Mouse (Mus musculus) kidney, adult 2 months (tissue): Measurements from ENCODE around the gene Cfap100. TPM values are rescaled to one million over a fixed set of nuclear protein-coding genes. Genes with fewer than 3 reads are reported as not detected.

Source experiments
- DNase-seq: peaks from one replicate; pipeline ENCODE4 v3.0.0; 2021
- H3K27ac ChIP-seq: fragments of 200-500 bp; 2 replicates; pipeline ENCODE4 v1.5.1; 2012; ENCODE audit warnings: low read depth, low read length, control low read depth, inconsistent platforms; ENCODE audit not compliant: insufficient read depth
- H3K27me3 ChIP-seq: fragments of 200-500 bp; replicated peaks from 2 replicates; pipeline ENCODE4 v1.6.1; 2012; ENCODE audit warnings: mild to moderate bottlenecking, moderate library complexity, low read length, inconsistent platforms; ENCODE audit not compliant: control insufficient read depth, insufficient read depth
- H3K36me3 ChIP-seq: fragments of 200-500 bp; 2 replicates; pipeline ENCODE4 v1.6.1; 2012; ENCODE audit warnings: mild to moderate bottlenecking, moderate library complexity, low read length, inconsistent platforms; ENCODE audit not compliant: control insufficient read depth, insufficient read depth
- H3K4me1 ChIP-seq: fragments of 200-500 bp; 2 replicates; pipeline ENCODE4 v1.6.1; 2011; ENCODE audit warnings: low read length; ENCODE audit not compliant: control insufficient read depth, insufficient read depth
- H3K4me3 ChIP-seq: fragments of 200-500 bp; 2 replicates; pipeline ENCODE4 v1.5.1; 2011; ENCODE audit warnings: mild to moderate bottlenecking, low read depth, low read length, control low read depth; ENCODE audit not compliant: insufficient read depth
- CTCF ChIP-seq: fragments of 200-500 bp; conservative IDR thresholded peaks from 2 replicates; pipeline ENCODE4 v1.5.1; 2011; ENCODE audit warnings: low read depth, mild to moderate bottlenecking, control low read depth, low read length, moderate library complexity, mixed read lengths; ENCODE audit not compliant: insufficient read depth, insufficient read length
- POLR2A ChIP-seq: fragments of 200-500 bp; IDR thresholded peaks from one replicate; pipeline ENCODE4 v1.6.1; 2011; ENCODE audit warnings: low read depth, low read length, control low read depth
- WGBS: fragments of 180-500 bp; shearing (Covaris S2); methylation state at CpG from one replicate; pipeline ENCODE4 v1.1.7; 2018; 5-methylcytosine and 5-hydroxymethylcytosine counted together
- polyA plus RNA-seq: library from polyadenylated mRNA; depleted of rRNA; stranded (reverse); fragments of >200 nt; gene quantifications from 2 replicates; pipeline ENCODE4 v1.2.3, GENCODE M21; 2012

Cfap100 gene
- polyA plus RNA-seq, 1 experiment = 0.05 TPM

GRCm38 (mm10) chr6:90457421-90457820, 28.8 kb upstream of the Cfap100 start:
- Histone ChIP-seq H3K27ac (no peak overlapping the region), H3K4me1 (peaks cover 9% of the 10 kb centered on the region; the same call in 1 of the 2 replicates), H3K36me3 (no peaks in the 10 kb centered on the region), H3K4me3 (no peak overlapping the region), H3K27me3 (no peaks in the 10 kb centered on the region)
- 55% methylated on average over 2 of the region's 2 CpGs for WGBS
- peak; percentile 45 for DNase-seq
- no peak for TF ChIP-seq CTCF
- TF ChIP-seq POLR2A = no peak

GRCm38 (mm10) chr6:90453751-90454150, 25.2 kb upstream of the Cfap100 start:
- DNase-seq = no peak
- TF ChIP-seq CTCF = no peak
- TF ChIP-seq POLR2A = no peak
- Histone ChIP-seq H3K4me3 (no peak overlapping the region), H3K27me3 (no peaks in the 10 kb centered on the region), H3K27ac (no peak overlapping the region), H3K4me1 (peaks cover 15% of the 10 kb centered on the region; the same call in 1 of the 2 replicates), H3K36me3 (no peaks in the 10 kb centered on the region)
- WGBS = 84% methylated on average over 5 of the region's 5 CpGs

GRCm38 (mm10) chr6:90452603-90453002, 24.0 kb upstream of the Cfap100 start:
- TF ChIP-seq POLR2A = no peak
- no peak for TF ChIP-seq CTCF
- DNase-seq = no peak
- H3K36me3 ChIP-seq = no peaks in the 10 kb centered on the region

GRCm38 (mm10) chr6:90451512-90451911, 22.9 kb upstream of the Cfap100 start:
- 49% methylated on average over 5 of the region's 5 CpGs for WGBS
- peak; percentile 47 for DNase-seq
- TF ChIP-seq POLR2A = no peak
- no peak for TF ChIP-seq CTCF
- no peaks in the 10 kb centered on the region for H3K27me3 ChIP-seq
- H3K4me3 ChIP-seq = no peak overlapping the region
- no peaks in the 10 kb centered on the region for H3K36me3 ChIP-seq
- peak overlapping the region; percentile 79 for H3K27ac ChIP-seq
- H3K4me1 ChIP-seq = peaks cover 12% of the 10 kb centered on the region; the same call in 1 of the 2 replicates

More at GRCm38 (mm10) chr6:90452603-90453002, 24.0 kb upstream of the Cfap100 start:
- H3K27me3 ChIP-seq = no peaks in the 10 kb centered on the region
- H3K4me3 ChIP-seq = no peak overlapping the region
- no peak overlapping the region for H3K27ac ChIP-seq
- H3K4me1 ChIP-seq = peaks cover 15% of the 10 kb centered on the region; the same call in 1 of the 2 replicates

GRCm38 (mm10) chr6:90450697-90451096, 22.1 kb upstream of the Cfap100 start:
- 50% methylated on average over 5 of the region's 5 CpGs for WGBS
- no peak for TF ChIP-seq CTCF
- TF ChIP-seq POLR2A = no peak
- peak; percentile 96 for DNase-seq
- Histone ChIP-seq H3K27ac (peak overlapping the region; percentile 79), H3K4me1 (peaks cover 12% of the 10 kb centered on the region; the same call in 1 of the 2 replicates), H3K4me3 (no peak overlapping the region), H3K36me3 (no peaks in the 10 kb centered on the region), H3K27me3 (no peaks in the 10 kb centered on the region)

GRCm38 (mm10) chr6:90450179-90450578, 21.6 kb upstream of the Cfap100 start:
- peak; percentile 98 for TF ChIP-seq CTCF
- TF ChIP-seq POLR2A = no peak
- WGBS = 24% methylated on average over 7 of the region's 7 CpGs
- Histone ChIP-seq H3K27me3 (no peaks in the 10 kb centered on the region), H3K4me1 (peaks cover 12% of the 10 kb centered on the region; the same call in 1 of the 2 replicates), H3K4me3 (no peak overlapping the region), H3K36me3 (no peaks in the 10 kb centered on the region), H3K27ac (peak overlapping the region; percentile 67)
- DNase-seq = peak; percentile 94

GRCm38 (mm10) chr6:90446883-90447282, 18.3 kb upstream of the Cfap100 start:
- TF ChIP-seq CTCF (no peak), POLR2A (no peak)
- DNase-seq = no peak
- Histone ChIP-seq H3K36me3 (no peaks in the 10 kb centered on the region), H3K27ac (no peak overlapping the region), H3K4me1 (peaks cover 12% of the 10 kb centered on the region; the same call in 1 of the 2 replicates), H3K4me3 (no peak overlapping the region), H3K27me3 (no peaks in the 10 kb centered on the region)
- 64% methylated on average over 4 of the region's 4 CpGs for WGBS
